Mouse (Mus musculus) thymus, postnatal 10 days (tissue): ENCODE results near the gene Myo18a.

Source experiments
- DNase-seq, 2 experiments: peaks; one replicate each; pipeline ENCODE4 v3.0.0; 2021; ENCODE audit warnings: low spot score in 2 of 2

Gene Myo18a

GRCm38 (mm10) chr11:77867419-77868083 is 104.5 kb downstream of the Myo18a start:
- DNase-seq: no peak

GRCm38 (mm10) chr11:77871436-77871835 is 108.4 kb downstream of the Myo18a start:
- no peak for DNase-seq

DNA sequence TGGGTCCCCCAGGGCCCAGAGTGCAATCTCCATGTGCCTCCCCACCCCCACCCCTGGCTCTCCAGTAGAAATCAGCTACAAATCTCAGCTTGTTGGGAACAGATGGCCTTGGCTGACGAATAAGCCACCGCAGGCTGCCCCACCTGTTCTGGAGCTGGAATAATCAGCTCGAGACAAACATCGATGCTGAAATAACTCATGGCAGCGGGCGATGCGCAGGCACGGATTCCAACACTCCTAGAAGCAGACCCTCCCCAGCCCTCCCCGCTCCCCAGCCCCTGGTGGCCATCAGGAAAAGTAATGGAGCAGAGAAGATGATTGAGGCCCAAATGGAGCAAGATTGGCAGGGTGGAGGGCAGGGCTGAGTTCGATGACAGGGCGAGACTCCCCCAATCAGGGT is 109.2 kb downstream of the Myo18a start:
- no peak for DNase-seq

DNA sequence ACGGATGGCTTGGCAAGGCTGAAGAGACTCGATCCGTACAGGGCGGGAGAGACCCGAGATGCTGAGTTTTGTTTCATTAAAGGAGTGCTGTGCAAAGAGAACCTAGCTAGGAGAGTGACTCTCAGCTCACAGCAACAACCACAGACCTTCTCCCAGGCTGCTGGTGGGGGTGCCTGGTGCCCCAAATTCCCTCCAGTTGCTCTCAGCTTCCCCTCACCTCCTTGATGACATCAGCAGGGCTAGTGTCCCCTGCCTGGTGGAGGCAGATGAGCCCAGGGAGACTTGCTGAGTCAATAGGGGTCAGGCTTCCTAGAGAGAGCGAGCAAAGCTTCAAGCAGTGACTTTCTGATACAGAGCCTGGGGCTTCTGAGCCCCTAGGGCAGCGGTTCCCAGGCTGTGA is 109.6 kb downstream of the Myo18a start:
- no peak for DNase-seq

- DNase-seq: no peak
Measured at GRCm38 (mm10) chr11:77873116-77873515, 110.1 kb downstream of the Myo18a start.

- no peak for DNase-seq
Measured at GRCm38 (mm10) chr11:77874685-77875231, 111.7 kb downstream of the Myo18a start.

DNA sequence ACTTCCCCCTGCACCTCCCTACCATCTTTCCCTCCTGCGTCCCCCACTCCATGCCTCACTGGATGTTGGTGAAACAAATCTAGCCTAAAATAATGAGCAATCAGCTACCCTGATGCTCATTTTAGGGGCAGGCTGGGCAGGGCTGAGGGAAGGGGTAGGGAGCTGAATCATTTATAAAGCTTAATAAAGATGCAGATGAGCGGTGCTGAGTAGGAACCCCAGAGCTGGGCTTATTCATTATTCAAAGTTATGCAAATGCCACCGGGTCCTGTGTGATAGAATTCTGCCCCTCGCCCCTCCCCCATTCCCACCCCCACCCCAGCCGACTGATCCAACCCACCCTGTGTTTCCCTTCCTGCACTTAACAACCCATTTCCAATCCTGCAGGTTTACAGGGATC is 112.2 kb downstream of the Myo18a start:
- no peak for DNase-seq

DNA sequence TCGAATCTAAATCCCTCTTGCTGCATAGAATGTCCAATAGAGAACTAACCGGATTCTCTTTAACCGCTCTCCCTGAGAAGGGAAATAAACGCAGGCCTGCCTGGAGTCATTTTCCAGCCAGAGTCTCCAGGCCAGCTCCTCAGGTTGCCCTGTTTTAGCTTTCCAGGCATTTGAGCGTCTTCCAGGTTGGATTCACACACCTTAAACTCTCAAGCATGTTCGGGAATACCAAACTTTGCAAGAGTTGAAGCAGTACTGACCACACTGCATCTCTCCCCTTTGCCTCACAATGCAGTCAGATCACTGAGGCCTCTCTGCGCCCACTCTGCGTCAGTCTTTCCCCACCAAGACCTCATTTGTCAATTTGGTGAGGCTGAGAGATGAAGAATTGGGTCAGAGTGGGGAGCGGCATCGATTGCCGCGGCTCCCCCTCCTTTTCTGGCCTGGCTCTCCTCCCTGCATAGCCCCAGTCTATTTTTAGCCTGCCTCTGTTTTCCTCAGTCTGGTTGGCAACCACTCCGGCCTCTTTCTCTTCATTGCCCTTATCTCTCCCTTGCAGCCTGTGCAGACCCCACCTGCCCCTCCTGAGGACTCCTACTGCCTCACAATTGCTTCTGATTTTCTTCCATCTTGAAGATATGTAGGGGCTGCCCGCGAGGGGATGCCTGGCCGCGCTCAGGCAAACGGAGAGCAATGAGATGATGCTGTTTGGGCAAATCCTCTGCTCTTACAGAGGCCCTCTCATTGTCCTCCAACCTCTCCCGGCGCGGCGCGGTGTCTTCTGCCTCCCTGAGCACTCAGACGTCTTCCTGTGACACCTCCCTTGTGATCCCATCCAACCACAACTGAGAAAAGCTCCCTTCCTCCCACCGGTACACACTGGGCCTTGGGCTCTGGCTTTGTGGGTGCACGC is 113.1 kb downstream of the Myo18a start:
- peak; percentile 14 to 23 for DNase-seq

- DNase-seq: no peak
Measured at GRCm38 (mm10) chr11:77876760-77877148, 113.7 kb downstream of the Myo18a start.

GRCm38 (mm10) chr11:77884524-77885245 is 121.6 kb downstream of the Myo18a start:
- DNase-seq: no peak

DNA sequence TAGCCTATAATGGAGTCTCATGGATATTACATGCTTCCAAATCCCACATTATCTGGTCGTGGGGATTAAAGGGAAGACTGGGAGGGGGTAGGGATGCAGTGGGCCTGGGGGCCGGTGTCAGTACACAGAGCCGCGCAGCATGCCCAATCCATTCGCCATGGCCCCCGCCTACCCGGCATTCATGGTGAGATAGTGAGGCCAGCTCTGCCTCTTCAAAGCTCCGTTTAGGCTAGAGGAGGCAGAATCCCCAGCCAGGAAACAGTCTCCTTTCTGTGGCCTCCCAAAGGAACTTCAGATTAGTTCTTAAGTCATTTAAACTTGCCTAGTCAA is 122.2 kb downstream of the Myo18a start:
- DNase-seq: no peak

DNA sequence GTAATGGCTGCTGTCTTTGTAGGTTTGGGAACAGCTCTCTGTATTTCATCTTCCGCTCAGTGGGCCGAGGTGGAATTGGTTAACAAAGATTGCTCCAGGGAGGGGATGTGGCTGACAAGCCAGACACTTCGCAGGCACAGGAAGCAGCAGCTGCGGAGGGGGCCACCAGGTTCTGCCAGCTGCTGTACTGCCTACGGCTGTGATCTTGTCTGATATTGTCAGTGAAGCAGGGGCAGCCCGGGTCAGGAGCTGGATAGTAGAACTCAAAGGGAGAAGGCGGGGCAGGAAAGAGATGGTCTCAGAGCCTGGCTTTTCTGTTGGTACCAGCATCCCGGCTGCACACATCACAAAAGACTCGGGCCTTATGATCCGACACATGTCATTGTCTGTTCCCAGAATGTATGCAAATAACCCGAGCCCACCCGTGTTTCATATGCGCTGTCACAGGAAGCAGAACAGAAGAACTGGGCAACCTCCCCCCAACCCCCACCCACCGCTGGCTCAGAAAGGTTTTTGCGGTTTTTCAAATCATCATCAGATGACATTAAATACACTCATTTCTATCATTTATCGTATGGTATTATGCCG is 124.4 kb downstream of the Myo18a start:
- DNase-seq: peak; percentile 87 to 91

DNA sequence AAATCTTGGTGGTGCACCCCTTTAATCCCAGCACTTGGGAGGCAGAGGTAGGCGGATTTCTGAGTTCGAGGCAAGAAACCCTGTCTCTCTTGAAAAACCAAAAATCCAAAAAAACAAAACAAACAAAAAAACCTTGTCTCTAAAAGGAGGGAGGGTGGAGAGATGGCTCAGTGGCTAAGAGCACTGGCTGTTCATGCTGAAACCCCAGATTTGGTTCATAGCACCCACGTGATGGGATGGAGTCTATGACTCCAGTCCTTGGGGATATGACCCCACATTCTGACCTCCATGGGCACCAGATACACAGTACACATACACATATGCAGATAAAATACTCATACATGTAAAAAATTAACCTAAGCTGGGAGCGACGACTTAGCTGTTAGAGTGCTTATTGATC is 125.8 kb downstream of the Myo18a start:
- no peak for DNase-seq

DNA sequence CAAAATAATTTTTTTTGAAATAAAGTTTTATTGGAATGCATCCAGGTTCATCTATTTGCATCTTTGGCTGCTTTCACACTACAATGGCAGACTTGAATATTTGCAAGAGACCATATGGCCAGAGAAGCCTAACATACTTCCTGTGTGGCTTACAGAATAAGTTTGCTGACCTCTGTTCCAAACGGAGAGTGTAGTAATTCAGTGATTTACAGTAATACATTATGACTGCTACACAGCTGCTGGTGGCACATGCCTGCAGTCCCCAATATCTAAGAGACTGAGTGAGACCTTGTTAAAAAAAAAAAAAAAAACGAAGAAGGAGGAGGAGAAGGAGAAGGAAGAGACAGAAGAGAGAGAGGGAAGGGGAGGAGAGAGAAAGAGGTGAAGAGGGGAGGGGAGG is 126.4 kb downstream of the Myo18a start:
- no peak for DNase-seq

GRCm38 (mm10) chr11:77890648-77891258 is 127.7 kb downstream of the Myo18a start:
- DNase-seq: no peak

DNA sequence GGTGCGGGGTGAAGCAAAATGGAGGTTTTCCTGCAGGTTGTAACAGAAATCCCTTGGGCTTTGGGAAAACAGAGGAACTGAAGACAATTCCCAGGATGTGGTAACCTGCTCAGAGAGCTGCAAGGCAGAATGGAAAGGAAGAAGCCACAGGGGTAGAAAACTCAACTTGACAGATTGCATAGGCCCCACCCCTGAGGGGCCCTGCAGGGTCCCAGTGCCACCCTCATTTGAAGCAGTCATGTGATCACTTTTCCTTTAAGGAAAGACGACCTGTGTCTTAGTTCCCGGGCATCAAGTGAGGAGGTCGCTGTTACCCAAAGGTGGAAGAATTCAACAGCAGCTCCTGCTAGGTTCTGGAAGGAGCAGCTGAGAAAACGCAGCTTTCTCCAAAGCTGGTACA is 129.8 kb downstream of the Myo18a start:
- no peak for DNase-seq

DNA sequence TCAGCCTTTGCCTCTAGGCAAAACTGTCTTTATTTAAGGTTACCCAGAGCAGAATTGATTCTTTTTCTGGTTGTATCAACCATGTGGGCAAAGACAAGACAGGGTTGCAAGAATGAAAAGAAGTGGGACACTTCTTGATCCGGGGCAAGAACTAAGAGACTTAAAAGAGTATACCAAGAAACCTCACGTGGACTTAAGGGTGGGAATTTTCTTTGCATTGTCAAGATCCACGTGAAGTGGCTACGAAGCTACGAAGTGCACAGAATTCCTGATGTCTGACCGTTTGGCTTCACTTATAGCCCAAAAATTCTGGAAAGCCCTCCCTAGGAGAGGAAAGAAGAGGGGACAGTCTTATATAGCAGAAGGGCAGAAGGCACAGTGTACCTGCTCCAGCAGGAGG is 130.2 kb downstream of the Myo18a start:
- DNase-seq: no peak

- DNase-seq: no peak
Measured at GRCm38 (mm10) chr11:77893787-77894718, 131.0 kb downstream of the Myo18a start, which contains the start of gene Pipox. TSS of gene Pipox (minus strand) at chr11:77894096.

- no peak for DNase-seq
Measured at GRCm38 (mm10) chr11:77894967-77895366, 131.9 kb downstream of the Myo18a start.

DNA sequence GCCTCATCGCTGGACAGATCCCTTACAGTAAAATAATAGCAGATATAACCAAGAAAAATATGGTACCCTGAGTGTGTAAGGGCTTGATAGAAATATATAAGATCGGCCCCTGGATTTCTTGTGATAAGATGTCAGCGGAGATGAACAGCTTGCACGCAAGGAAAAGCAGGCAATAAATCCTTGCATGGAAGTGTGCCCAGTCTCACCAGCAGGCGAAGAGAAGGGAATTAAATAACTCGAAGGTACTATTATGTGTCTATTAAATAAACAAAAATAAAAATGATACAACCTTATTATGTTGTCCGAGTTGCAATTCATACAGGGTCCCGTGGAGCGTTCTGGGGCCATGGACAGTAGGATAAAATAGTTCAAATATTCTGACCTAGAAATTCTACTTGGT is 133.0 kb downstream of the Myo18a start:
- no peak for DNase-seq
